Mouse (Mus musculus) frontal cortex, adult 2 months (tissue): ENCODE results near the gene Apbb2. TPM values are rescaled to one million over a fixed set of nuclear protein-coding genes. Genes with fewer than 3 reads are reported as not detected.

Experiments
- DNase-seq, 2 experiments: peaks; one replicate each; pipeline ENCODE4 v3.0.0; 2022; ENCODE audit warnings: low spot score in 1 of 2; ENCODE audit errors: extremely low spot score in 1 of 2
- polyA plus RNA-seq: library from polyadenylated mRNA; depleted of rRNA; stranded (reverse); fragments of >200 nt; gene quantifications from 2 replicates; pipeline ENCODE4 v1.2.3, GENCODE M21; 2012

Gene Apbb2
- polyA plus RNA-seq, 1 experiment, result 20.8 TPM

DNA sequence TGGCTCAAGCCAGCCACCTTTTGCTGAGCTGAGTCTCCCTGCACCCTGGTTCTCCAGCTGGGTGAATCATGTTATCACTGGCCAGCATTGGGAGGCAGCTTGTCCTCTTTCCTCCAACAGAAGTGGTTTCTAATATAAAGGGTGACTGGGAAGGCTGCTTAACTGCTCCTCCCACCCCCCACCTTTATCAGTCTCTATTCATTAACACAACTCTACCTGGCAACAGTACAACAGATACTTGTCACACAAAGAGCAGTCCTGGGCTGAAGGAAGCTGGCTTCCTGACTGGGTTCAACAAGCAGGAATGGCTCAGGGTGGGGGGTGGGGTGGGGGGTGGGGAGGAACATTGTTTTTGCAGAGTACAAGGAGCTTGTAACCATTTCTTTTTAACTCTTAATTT, 64.7 kb downstream of the Apbb2 start:
- DNase-seq, result no peak

DNA sequence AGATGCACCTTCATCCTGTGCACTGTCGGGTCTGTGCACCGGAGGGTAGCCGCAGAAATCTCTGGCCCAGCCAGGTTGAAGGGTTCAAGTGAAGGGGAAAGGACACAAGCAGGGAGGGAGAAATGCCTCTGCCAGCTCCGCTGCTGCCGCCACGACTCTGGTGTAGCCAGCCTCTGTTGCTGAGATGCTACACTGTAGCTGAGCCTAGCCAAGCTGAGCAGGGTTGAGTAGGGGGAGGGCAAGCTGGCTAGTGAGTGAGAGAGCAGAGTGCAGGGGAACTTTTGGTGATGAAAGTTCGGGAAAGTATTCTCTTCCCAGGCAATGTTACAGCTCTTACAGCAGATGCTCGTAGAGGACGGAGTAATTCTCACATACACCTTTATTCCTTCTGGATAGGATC, 66.3 kb downstream of the Apbb2 start:
- DNase-seq, result no peak

DNA sequence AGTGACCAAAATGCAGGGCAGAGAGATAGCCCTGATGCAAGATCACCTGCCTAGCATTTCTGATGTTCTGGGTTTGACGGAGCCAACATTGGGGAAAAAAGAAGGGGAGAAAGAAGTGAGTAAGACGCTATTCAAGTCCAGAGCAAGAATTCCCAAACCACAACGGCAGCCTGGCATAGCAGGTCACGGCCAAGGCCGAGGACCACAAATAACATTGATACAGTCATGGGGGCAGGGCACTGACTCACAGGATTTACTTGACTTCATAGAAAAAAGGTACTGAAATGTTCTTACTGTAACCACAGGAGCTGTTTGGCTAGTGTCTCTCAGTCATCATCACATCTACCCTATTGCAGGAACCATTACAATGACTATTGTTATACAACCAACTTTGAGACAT, 68.3 kb downstream of the Apbb2 start:
- no peak for DNase-seq

DNA sequence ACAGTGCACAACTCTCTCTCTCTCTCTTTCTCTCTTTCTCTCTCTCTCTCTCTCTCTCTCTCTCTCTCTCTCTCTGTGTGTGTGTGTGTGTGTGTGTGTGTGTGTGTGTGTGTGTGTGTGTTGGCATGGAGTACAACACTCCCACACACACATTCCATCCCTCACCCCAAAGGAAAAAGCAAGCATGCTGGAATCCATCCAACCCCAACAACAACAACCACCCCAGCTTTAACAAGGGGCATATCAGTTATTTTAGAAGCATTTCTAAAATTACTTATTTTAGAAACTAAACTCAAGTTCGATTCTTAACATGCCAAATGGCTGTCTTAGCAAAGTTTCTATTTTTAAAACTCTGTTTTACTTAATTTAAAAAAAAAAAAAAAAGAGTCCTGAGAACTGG, 68.9 kb downstream of the Apbb2 start:
- DNase-seq, result no peak

DNA sequence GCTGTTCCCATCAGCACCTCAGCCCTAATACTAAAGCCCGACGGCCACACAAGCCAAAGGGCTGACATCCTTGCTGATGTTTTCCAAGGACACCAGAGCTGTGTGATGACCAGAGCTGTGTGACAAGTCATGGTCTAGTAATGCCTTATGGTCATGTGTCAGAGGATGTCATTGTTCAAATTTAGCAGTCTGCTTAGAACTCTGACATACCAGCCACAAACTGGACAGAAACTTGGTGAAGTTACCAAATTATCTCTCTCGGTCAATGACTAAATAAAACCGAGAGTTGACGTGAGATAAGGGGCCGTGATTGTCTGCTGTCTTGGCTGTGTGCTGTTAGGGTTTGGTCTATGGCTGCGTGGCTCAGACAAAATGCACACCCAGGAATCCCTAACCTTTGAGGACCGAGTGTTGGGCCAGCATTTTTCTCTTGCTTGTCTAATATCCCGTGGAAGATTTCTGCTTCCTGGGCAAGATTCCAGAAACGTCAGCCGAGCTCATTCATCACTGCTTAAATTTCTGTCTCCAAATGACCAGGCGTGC, 71.5 kb downstream of the Apbb2 start:
- no peak for DNase-seq

DNA sequence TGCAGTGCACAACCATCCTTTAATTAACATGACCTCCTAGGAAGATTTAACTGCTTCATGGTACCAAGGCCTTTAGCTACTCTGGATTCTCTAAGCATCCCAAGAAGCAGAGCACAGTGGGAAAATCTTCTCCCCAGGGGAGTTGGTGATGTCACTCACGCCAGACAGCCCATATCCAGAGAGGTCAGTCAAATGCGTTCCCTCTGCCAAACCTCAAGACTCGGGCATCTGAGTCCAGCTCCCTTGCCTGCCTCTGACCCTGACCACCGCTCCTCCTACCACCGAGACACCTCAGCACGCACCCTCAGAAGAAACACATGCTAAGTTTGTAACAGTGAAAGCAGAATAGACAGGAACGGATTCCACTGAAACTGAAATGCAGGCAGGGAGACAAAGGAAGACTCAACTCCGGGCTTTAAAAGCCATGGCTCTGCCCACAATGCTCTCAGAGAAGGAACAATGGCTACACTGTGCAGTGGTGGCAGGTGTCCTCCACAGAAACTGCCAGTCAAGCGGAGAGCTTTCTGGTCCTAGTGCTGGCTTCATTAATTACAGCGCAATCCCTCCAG, 72.9 kb downstream of the Apbb2 start:
- peak in 1 of 2 experiments; percentile 32 for DNase-seq

DNA sequence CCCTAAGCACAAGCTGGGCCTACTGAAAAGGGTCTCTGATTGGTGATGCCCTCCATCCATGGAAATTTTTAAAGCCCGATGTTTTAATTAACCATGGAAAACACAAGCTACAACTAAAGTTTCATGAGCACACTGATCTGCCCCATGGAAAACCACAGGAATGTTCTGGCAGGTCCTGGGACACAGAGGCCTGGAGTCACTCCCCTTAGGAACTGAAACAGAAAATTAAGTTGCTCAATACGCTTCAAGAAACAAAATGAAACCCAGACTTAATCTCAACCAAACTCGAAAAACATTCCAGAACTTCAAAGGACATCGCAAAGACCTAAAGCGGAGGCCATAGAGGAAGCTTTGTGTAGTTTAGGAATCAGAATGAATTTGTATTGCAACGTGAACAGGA, 74.8 kb downstream of the Apbb2 start:
- DNase-seq, result no peak

DNA sequence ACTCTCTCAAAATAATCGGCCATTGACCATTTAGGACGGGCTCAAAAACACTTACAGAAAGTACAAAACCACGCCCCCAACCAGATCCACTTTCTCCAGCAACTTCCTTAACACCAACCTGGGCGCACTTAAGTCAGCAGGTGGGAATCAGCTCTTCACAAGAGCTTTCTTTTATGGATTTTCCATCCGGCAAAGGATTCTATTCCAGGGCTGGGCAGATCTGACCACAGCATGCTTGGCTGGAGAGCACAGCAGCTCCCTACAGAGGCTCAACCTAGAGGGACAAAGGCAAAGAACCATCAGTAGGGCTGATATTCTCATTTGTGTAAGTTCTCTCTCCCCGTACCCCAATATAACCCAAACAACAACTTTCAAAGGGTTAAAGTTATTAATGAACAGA, 75.2 kb downstream of the Apbb2 start:
- DNase-seq, result no peak

DNA sequence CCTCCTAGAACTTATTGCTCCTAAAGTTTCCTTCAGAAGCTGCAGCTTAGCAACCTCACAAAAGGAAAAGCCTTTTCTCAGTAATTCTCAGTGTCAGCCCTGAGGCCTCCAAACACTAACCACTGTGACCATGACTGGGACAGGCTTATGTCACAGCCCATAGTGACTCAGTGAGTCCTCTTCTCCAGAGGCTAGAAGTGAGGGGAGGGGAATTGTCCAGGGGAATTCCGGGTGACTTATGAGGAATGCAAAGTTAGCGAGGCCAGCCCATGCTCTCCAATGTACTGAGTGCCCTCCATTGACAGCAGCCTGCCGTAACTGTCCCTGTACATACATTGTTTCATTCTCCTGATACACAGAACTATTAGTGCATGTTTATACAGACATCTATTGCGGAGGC, 76.1 kb downstream of the Apbb2 start:
- no peak for DNase-seq

DNA sequence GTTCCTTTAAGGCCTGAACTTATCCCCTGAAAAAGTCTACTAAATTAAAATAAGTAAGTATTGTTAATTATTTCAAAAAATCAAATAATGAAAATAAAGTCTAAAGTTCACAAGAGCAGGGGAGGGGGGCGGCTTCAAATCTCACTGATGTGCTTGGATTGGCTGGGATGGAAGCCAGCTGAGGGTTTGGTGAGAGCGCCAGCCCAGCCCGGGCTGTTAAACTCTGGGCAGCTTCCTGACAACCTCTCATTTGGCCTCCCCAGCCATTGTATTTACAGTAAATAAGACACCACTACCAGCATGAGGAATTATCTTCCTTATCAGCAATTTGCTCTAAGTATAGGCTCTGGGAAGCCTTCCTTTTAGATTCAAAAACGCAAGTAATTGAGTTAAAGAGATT, 77.2 kb downstream of the Apbb2 start:
- DNase-seq, result no peak

DNA sequence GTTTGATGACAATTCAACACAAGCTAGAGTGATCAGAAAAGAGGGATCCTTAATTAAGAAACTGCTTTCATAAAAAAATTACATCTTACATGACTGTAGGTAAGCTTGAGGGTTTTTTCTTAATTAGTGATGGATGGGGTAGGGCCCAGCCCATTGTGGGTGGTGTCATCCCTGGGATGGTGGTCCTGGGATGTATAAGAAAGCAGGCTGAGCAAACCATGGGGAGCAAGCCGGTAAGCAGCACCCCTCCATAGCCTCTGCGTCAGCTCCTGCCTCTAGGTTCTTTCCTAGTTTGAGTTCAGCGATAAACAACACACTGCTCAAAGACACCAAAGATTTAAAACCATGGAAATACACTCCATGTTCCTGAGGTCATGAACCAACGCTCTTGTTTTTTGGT, 78.3 kb downstream of the Apbb2 start:
- DNase-seq, result no peak

DNA sequence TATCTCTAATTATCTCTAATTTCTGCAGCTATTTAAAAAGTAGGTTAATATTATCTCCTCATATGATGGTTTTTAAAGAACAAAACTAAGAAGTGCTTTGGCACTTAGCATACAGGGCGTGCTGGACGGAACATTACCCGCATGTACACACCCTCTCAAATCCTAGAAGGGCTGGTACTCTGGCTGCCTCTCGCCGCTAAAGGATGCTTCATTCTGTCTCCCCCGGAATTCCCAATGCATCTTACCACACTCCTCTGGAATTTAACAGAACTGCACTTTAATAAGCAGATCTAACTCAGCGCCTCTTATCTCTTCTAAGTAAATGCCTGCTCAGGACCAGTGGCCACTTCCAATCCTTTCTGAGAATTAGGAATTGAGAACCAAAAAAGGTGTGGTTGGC, 80.8 kb downstream of the Apbb2 start:
- no peak for DNase-seq

DNA sequence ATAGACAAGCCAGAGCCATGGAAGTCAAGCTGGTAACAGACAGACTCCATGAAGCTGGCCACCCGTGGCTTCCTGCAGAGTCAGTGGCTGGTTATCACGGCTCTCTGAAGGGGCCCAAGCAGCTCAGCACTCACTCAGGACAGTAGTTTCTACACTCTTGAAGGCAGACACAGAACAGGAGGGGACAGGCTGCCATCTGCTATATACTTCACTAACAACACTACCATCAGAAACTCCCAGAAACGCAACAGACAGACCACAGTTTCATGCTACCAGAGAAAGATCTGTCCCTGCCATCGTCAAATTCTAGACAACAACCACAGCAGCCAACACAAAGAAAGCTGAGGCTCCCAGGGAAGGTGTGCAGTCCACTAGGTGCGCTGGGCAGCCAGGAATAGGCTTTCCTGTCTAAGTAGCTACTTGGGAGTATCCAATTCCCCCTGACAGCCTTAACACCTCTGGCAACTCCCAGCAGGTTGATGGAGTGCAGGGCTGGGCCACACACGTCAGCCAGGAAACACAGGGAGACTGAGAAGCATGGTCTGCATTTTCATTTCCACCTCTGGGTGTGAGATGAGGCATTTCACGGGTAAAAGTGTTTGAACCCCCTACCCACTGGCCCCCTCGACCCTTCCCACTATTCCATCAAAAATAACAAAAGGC, 81.8 kb downstream of the Apbb2 start:
- DNase-seq, result no peak

DNA sequence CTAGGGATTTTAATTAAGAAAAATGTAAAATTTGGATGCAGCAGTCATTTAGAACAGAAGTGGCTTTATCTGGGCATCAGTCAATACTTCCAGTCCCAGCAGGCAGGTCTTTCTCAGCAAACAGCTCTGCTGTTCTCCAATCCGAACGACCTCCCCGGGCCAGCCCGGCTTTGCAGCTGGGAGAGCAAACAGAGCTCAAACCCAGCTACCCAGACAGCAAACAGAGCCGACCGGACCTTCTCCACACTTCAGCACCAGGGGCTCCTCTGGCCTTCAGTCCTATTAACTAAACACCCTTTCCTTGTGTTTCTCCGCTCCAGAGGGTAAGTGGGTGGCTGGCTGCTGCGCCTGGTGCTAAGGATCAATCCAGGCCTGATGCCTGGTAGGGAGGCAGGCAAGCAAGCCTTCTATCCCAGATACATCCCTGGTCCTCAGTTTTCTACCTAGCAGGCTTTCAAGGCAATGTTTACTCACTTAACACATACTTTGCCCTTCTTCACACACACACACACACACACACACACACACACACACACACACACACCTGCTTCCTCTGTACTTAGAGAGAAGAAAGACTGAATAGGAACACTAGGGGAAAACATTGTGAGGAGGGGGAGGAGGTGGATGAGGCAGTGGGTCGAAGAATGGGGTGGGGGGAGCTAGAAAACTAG, 82.9 kb downstream of the Apbb2 start:
- DNase-seq, result no peak

DNA sequence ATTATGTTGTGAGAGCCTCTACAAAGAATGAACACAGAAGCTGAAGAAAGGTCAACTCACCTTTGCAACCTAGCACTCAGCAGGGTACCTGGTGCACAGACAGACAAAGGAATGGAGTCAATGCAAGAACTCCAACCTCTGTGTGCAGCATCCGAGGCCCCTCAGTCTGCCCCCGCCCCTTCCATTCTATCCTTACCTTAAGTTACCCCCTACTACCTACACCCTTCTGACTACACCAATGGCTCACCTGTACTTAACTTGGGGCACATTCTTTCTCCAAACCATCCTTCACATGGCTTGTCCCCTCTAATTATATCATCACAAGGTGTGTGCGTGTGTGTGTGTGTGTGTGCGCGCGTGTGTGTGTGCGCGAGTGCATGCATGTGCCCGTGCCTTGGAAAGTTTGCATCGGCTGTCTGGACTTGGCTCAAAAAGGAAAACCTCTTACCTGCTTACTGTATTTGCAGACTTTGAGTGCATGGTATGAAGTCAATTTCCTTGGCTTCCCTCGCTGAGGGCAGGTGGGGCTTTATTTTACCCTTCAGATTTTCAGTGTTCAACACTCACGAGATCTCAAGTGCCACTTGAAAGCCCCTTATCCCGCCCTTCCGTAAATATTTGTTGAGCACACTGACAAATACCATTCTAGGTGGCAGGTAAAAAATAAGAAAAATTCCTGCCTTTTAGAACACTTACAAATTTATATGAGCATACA, 84.7 kb downstream of the Apbb2 start:
- no peak for DNase-seq

DNA sequence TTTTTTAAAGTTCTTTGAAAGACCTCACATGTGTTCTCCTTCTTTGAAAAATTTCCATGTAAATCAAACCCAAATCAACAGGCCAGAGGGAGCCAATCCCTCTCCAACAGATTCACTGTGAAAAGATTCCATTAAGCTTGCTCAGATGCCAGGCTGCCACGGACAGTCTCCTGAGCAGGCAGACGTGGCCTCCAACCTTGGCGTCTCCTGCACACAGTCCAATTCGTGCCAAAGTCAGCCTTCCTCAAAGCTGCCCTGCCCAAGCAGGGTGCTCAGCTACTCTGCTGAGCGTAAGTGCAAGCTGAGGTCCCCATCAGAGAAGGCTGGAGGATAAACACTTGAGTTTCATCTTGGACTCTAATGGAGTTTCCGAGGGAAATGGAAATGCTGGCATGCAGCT, 85.8 kb downstream of the Apbb2 start:
- no peak for DNase-seq

DNA sequence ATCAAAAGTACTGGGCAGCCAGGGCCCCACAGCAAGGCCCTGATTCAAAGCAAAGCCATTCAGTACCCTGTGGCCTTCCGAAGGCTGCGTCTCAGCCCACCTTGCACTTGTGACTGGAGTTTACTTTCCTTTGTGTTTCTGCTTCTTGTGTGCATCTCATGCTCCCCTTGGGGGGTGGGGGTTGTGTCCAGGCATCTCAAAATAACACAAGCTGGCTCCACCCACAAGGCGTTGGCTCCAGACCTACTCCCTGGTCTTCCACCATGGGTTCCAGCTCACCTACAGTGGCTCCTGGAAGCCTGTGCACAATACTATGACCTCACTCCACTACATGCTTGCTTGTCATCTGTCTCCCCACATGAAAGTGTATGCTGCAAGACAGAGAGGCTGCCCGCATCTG, 88.2 kb downstream of the Apbb2 start:
- DNase-seq, result no peak

DNA sequence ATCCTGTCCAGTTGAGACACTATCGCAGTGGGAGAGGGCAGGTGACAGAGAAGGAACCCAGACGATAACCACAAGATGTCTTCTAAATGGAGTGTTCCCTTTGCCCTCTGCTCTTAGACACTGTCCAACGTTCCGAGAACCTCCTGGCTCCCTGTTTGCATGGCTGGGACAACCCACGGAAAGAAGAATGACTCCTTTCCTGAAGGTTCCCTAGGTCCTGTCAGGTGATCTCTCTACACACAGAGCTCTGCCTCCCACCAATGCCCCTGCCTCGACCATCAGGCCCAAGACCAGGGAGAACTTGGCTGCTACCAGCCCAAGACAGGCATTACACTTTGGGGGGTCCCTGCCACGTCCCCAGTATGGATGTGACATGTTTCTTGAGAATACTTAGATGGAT, 89.0 kb downstream of the Apbb2 start:
- DNase-seq, result no peak

DNA sequence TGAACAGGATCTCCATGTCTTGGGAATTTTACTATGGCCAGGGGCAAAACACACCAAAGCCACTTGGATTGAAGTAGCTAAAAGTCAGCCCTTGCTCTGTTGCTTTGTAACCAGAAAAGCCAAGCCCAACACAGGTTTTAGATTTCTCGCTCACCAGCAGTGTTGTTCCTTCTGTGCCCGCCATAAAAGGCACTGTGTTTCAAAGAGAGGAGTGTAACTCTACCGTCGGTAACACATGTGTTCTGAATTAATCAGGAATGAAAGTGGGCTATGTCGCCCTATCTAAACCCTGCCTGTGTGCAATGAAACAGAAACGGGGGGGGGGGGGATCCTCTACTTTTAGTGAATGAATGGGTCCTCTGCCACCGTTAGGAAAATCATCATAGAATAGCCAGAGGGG, 90.0 kb downstream of the Apbb2 start:
- DNase-seq, result no peak

DNA sequence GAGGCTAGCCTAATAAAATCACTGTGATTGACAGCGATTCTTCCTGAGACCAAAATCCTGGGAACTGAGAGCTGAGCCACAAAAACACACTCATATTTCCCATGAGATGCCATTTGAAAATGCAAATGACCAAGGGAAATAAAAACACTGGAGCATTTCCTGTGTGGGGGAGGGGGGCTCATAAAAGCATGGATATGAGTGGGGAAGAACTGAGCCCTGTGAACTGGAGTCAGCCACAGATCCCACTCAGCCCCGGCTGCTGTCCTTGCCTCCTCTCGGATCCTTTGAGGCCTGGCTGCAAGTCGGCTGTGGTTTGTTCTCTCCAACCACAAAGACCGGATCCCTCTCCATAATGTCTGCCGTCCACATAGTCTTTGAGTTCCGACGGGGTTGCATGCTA, 91.5 kb downstream of the Apbb2 start:
- DNase-seq, result no peak

DNA sequence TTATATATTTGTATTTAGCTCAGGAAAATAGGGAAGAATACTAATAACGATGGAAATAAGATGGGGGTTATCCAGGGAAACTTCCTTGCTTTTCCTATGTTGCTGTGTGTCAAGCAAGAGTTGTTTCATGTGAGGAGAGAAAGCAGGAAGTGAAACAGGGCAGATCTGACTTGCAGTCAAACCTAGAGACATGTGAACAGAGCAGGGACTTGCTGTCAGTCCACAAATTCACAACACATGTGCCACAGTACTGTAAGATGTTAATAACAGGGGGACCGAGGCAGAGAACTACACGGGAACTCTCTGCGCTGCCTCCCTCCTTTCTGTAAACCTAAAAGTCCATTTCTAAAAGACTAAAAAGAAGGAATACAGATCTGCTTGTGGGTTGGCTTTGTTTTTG, 93.6 kb downstream of the Apbb2 start:
- no peak for DNase-seq
